Mouse (Mus musculus) intestine, embryonic 16.5 days (tissue): ENCODE data around the gene Rnf114. TPM values are rescaled to one million over a fixed set of nuclear protein-coding genes. Genes with fewer than 3 reads are reported as not detected.

Experiments
- ATAC-seq: fragments of 200-750 bp; cut with Nextera tagmentation; 2 replicates; pipeline ENCODE4 v1.8.0; 2017; ENCODE audit warnings: moderate TSS enrichment, moderate library complexity
- H3K27ac ChIP-seq: fragments of 300-500 bp; sonication (generic); 2 replicates; pipeline ENCODE4 v1.5.1; 2014; ENCODE audit warnings: mild to moderate bottlenecking, low read length
- H3K27me3 ChIP-seq: fragments of 300-500 bp; sonication (generic); replicated peaks from 2 replicates; pipeline ENCODE4 v1.6.1; 2014; ENCODE audit warnings: low read length, control low read depth, mixed read lengths; ENCODE audit not compliant: control insufficient read depth, insufficient read depth
- H3K36me3 ChIP-seq: fragments of 300-500 bp; sonication (generic); 2 replicates; pipeline ENCODE4 v1.6.1; 2014; ENCODE audit warnings: low read length, control low read depth; ENCODE audit not compliant: control insufficient read depth, insufficient read depth
- H3K4me1 ChIP-seq: fragments of 300-500 bp; sonication (generic); 2 replicates; pipeline ENCODE4 v1.6.1; 2014; ENCODE audit warnings: low read length, control low read depth, mixed read lengths; ENCODE audit not compliant: control insufficient read depth, insufficient read depth
- H3K4me2 ChIP-seq: fragments of 300-500 bp; sonication (generic); 2 replicates; pipeline ENCODE4 v1.6.1; 2014; ENCODE audit warnings: low read depth, low read length, control low read depth
- H3K4me3 ChIP-seq: fragments of 300-500 bp; sonication (generic); 2 replicates; pipeline ENCODE4 v1.5.1; 2014; ENCODE audit warnings: mild to moderate bottlenecking, low read length
- H3K9ac ChIP-seq: fragments of 300-500 bp; sonication (generic); 2 replicates; pipeline ENCODE4 v1.6.1; 2014; ENCODE audit warnings: low read depth, low read length
- H3K9me3 ChIP-seq: fragments of 300-500 bp; sonication (generic); 2 replicates; pipeline ENCODE4 v1.6.1; 2016; ENCODE audit warnings: low read length, control low read depth; ENCODE audit not compliant: control insufficient read depth
- WGBS: fragments of 180-500 bp; shearing (Covaris S2); extraction: QIAGEN DNeasy Blood & Tissue Kit; methylation state at CpG from one replicate; pipeline ENCODE4 v1.1.7; 2014; 5-methylcytosine and 5-hydroxymethylcytosine counted together
- polyA plus RNA-seq: library from polyadenylated mRNA; unstranded; fragments of >200 nt; fragmentation: Nextera tagmentation; extraction: Ambion mirVana; gene quantifications from 2 replicates; pipeline ENCODE4 v1.2.1, GENCODE M21; 2015

Gene Rnf114
- polyA plus RNA-seq, 1 experiment from 2014 or later, result 76.5 TPM

DNA sequence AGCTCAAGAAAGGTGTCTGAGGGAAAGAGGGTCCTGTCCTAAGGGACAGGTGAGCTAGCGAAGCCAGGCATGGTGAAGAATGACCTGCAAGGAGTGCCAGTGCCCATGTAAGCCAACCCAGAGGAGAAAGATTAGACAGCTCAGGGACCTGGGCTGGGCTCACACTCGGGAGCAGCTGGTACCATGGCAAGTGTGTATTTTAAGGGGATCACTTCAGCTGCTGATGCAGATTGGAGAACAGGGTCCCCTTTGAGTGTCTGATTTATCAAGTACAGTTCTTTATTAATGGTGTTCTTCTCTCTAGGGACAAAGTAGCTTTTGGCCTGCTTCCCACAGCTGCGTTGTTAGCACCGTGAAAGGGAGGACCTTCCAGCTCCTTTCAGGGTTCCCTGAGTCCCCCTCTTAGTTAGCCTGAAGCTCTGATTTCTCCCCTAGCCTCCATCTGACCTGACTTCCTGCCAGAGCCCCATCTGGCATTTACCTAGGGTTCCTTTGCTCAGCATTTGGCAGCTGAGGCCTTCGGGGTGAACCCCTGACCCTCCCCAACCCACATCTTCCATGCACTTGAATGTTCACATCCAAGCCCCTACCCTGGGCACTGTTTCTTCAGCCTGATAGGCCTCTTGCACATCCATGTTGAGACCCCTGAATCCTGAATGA, 36.0 kb upstream of the Rnf114 start:
- no peaks in the 10 kb centered on the region for H3K4me1 ChIP-seq
- H3K27ac ChIP-seq, result no peak overlapping the region
- no peak overlapping the region for H3K4me2 ChIP-seq
- 91% methylated on average over 5 of the region's 5 CpGs for WGBS
- H3K4me3 ChIP-seq, result no peak overlapping the region
- no peaks in the 10 kb centered on the region for H3K9me3 ChIP-seq
- H3K27me3 ChIP-seq, result no peaks in the 10 kb centered on the region
- no peak for ATAC-seq
- peaks cover 9% of the 10 kb centered on the region; the same call in 1 of the 2 replicates for H3K36me3 ChIP-seq
- no peak overlapping the region for H3K9ac ChIP-seq

GRCm38 (mm10) chr2:167457213-167457612, 35.2 kb upstream of the Rnf114 start:
- no peaks in the 10 kb centered on the region for H3K27me3 ChIP-seq
- H3K4me3 ChIP-seq, result no peak overlapping the region
- no peaks in the 10 kb centered on the region for H3K4me1 ChIP-seq
- H3K9me3 ChIP-seq, result no peaks in the 10 kb centered on the region
- H3K4me2 ChIP-seq, result no peak overlapping the region
- ATAC-seq, result no peak
- no peak overlapping the region for H3K27ac ChIP-seq
- peaks cover 9% of the 10 kb centered on the region; the same call in 1 of the 2 replicates for H3K36me3 ChIP-seq
- no peak overlapping the region for H3K9ac ChIP-seq
- 87% methylated on average over 9 of the region's 9 CpGs for WGBS

DNA sequence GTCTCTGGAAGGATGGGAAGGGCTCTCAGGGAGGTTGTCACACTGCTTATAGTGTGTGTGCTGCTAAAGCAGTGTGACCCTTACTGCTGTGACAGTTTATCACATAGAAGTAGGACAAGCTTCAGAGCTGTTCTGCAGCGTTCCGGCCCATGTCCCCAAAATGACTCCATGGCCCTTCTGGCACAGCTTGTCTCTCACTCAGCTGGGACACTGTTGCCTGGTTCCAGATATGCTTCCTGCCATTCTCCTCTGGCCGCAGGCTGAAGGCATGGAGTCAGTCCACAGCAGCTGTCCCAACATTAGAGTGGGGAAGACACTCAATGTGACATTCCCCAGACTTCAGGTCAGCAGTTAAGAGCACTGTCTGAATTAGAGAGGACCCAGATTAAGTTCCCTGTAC, 33.9 kb upstream of the Rnf114 start:
- peaks cover 9% of the 10 kb centered on the region; the same call in 1 of the 2 replicates for H3K36me3 ChIP-seq
- ATAC-seq, result no peak
- no peak overlapping the region for H3K4me3 ChIP-seq
- no peak overlapping the region for H3K9ac ChIP-seq
- H3K27ac ChIP-seq, result no peak overlapping the region
- WGBS, result 98% methylated on average over 3 of the region's 3 CpGs
- no peaks in the 10 kb centered on the region for H3K27me3 ChIP-seq
- no peaks in the 10 kb centered on the region for H3K4me1 ChIP-seq
- no peaks in the 10 kb centered on the region for H3K9me3 ChIP-seq
- H3K4me2 ChIP-seq, result no peak overlapping the region

DNA sequence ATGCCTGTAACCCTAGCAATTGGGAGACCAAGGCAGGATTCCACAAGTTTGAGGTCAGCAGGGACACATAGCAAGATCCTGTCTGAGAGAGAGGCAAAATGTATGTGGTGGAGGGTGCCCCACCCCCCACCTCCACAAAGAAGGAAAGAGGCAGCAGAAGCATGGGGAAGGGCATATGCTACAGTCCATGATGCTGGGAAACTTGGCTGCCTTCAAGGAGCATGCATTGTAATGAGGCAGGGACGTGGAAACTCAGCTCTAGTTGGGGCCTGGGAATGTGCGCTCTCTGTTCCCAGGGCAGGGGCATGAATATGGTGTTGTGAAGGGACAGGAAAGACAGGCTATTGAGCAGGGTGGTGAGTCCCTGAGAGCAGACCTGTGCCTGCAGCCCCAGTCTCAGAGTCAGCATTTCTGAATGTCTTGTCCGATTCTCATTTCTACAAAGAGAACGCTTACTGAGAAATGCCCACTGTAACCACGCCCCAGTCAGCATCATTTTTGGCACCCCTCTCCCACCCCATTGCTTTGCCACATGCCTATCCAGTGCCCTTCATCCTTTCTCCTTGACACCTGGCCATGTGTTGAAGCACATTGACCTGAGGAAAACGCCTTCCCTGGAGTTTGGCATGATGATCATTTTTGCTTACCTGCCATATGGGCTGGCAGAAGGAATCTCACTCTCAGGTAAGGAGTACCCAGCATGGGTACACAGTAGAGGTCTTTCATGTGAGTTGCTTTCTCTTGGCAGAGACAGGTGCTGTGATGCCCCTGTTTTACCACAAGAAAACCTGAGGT, 33.2 kb upstream of the Rnf114 start:
- no peak overlapping the region for H3K4me2 ChIP-seq
- H3K9ac ChIP-seq, result no peak overlapping the region
- peaks cover 9% of the 10 kb centered on the region; the same call in 1 of the 2 replicates for H3K36me3 ChIP-seq
- H3K4me1 ChIP-seq, result no peaks in the 10 kb centered on the region
- H3K27me3 ChIP-seq, result no peaks in the 10 kb centered on the region
- H3K9me3 ChIP-seq, result no peaks in the 10 kb centered on the region
- no peak overlapping the region for H3K4me3 ChIP-seq
- no peak overlapping the region for H3K27ac ChIP-seq
- WGBS, result 94% methylated on average over 6 of the region's 6 CpGs
- ATAC-seq, result no peak

GRCm38 (mm10) chr2:167462954-167463353, 29.5 kb upstream of the Rnf114 start:
- ATAC-seq, result peak; percentile 64
- Histone ChIP-seq H3K27me3 (no peaks in the 10 kb centered on the region), H3K36me3 (0 out of 2 replicates have a peak, but pooled peaks cover 12% of the 10 kb centered on the region), H3K4me3 (no peak overlapping the region), H3K9ac (no peak overlapping the region), H3K4me1 (no peaks in the 10 kb centered on the region), H3K9me3 (no peaks in the 10 kb centered on the region), H3K27ac (peak overlapping the region; percentile 68), H3K4me2 (no peak overlapping the region)
- 52% methylated on average over 6 of the region's 6 CpGs for WGBS

DNA sequence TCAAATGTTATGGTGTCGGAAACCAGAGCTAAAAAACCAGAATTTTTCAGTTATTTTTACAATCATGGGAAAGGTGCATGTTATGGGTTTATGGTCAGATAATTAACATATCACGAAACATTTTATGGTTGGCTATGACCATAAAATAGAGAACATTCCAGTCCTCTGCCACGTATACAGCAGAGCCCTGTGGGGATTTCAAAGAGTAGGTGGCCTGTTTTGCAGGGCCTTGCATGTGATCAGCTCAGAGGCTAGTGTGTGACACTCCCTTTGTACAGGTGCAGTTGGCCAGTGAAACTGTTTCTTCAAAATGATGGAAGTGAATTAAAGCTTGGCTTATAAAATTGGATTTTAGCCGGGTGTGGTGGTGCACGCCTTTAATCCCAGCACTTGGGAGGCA, 28.6 kb upstream of the Rnf114 start:
- peak; percentile 91 for ATAC-seq
- H3K9me3 ChIP-seq, result no peaks in the 10 kb centered on the region
- H3K36me3 ChIP-seq, result 0 out of 2 replicates have a peak, but pooled peaks cover 14% of the 10 kb centered on the region
- H3K4me1 ChIP-seq, result no peaks in the 10 kb centered on the region
- H3K27me3 ChIP-seq, result no peaks in the 10 kb centered on the region
- WGBS, result 74% methylated on average over 5 of the region's 5 CpGs
- H3K9ac ChIP-seq, result no peak overlapping the region
- H3K4me3 ChIP-seq, result no peak overlapping the region
- H3K27ac ChIP-seq, result peak overlapping the region; percentile 68
- no peak overlapping the region for H3K4me2 ChIP-seq

DNA sequence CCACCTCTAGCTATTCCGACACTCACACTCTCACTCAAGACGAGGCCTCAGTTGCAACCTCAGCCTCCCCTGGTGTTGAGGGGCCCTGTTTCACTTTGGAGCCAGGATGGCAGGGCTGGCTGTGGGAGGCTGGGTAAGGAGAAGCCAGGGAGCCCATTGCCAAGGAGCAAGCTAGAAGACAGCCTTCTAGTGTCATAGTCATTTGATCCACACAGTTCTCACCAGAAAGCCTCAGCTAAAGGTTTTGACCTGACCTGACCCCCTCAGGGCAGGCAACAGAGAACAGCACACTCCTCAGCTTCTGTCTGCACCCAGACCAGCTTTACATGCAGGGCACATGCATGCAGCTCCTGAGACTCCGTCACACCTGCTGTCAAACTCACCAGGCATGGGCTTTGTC, 26.5 kb upstream of the Rnf114 start:
- no peaks in the 10 kb centered on the region for H3K4me1 ChIP-seq
- no peak for ATAC-seq
- 95% methylated on average over 3 of the region's 3 CpGs for WGBS

DNA sequence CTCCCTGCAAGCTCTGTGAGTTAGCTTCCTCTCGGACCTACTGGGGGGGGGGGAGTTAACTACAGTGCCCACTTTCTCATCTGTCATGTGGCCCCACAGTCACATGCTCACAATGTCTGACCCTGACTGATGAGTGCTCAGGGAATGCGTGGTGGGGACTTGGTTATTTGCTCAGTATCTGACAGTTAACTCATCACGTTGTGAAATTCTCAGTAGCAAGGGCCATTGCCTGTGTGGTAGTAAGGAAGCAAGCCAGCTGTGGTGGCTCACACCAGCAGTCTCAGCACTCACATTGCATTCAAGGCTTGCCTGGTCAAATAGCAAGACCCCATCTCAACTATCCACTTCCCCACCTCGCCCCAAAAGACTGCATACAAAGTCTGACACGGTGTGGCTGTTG, 25.2 kb upstream of the Rnf114 start:
- ATAC-seq, result no peak
- Histone ChIP-seq H3K9ac (no peak overlapping the region), H3K27me3 (no peaks in the 10 kb centered on the region), H3K4me3 (no peak overlapping the region), H3K4me2 (no peak overlapping the region), H3K4me1 (no peaks in the 10 kb centered on the region), H3K27ac (no peak overlapping the region), H3K9me3 (no peaks in the 10 kb centered on the region), H3K36me3 (peaks cover 25% of the 10 kb centered on the region)
- 68% methylated on average over 5 of the region's 5 CpGs for WGBS

More for the DNA sequence above, 26.5 kb upstream of the Rnf114 start:
- Histone ChIP-seq H3K4me3 (no peak overlapping the region), H3K4me2 (no peak overlapping the region), H3K27me3 (no peaks in the 10 kb centered on the region), H3K9ac (no peak overlapping the region), H3K9me3 (no peaks in the 10 kb centered on the region), H3K36me3 (peaks cover 14% of the 10 kb centered on the region; the same call in 1 of the 2 replicates), H3K27ac (no peak overlapping the region)

- Histone ChIP-seq H3K9ac (no peak overlapping the region), H3K4me1 (no peaks in the 10 kb centered on the region), H3K27ac (no peak overlapping the region), H3K4me2 (no peak overlapping the region), H3K27me3 (no peaks in the 10 kb centered on the region), H3K36me3 (peaks cover 30% of the 10 kb centered on the region), H3K9me3 (no peaks in the 10 kb centered on the region), H3K4me3 (no peak overlapping the region)
- WGBS, result 85% methylated on average over 6 of the region's 6 CpGs
- no peak for ATAC-seq
Observed at GRCm38 (mm10) chr2:167468444-167468843, 24.0 kb upstream of the Rnf114 start.
